Mouse (Mus musculus): ENCODE data around the gene Cln3.

GRCm38 (mm10) chr7:126595890-126596289 is 10.3 kb upstream of the Cln3 start:
- TF ChIP-seq MYOD1 (IDR thresholded peaks at IDR 0.05; ENCODE audit: control insufficient read depth, insufficient read length, low read depth) (no peak), CTCF (IDR thresholded peaks at IDR 0.05; ENCODE audit: control insufficient read depth, insufficient read depth, insufficient read length) (no peak), MAX (IDR thresholded peaks at IDR 0.05) (no peak), USF1 (IDR thresholded peaks at IDR 0.05; ENCODE audit: low read depth) (no peak), CEBPB (IDR thresholded peaks at IDR 0.05; ENCODE audit: low read depth) (no peak), FOSL1 (IDR thresholded peaks at IDR 0.05; ENCODE audit: insufficient read depth, low read length, poor library complexity, severe bottlenecking) (no peak), MYOG (IDR thresholded peaks at IDR 0.05; ENCODE audit: control insufficient read depth, extremely low read depth, insufficient read length) (no peak)

All from C2C12 (cell line).